In the genomic region with DNA sequence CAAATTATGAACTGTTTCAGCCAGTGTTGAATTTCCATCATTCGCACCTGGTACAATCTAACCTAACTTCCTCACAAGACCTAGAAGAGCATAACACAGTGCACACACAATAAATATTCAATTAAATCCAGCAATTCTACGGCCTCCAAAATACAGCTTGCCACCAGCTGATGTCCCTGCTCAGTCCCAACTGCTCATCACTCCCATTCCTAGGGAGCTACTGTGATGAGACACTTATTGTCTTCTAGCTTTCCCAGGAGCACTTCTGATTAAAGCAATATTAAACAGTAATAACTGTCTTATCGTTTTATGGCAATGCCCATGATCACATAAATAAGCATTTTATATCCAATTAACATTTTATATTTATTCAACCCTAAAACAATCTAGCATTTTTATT, we compare ENCODE assay signal across 15 mouse cellular contexts.
"Had no signal": no experiment of that assay in that cellular context is flagged by ENCODE, and none has a peak within 500 bp of the region (broad histone marks: within the 10 kb centered on the region; RNA-seq: fewer than 3 reads in every experiment).

No protein-coding gene starts in this region.

- H3K4me2 ChIP-seq: neural tube, embryonic 12.5 days; stomach, embryonic 15.5 days had no signal

- DNase-seq: retina, postnatal 1 day; right cerebral cortex, adult 18-20 months; right cerebral cortex, postnatal 14 days; right cerebral cortex, postnatal 25 days; right cerebral cortex, postnatal 4 days; spleen, adult 18-20 months; thymus, adult 18-20 months; thymus, adult 2 months; thymus, postnatal 14 days; thymus, postnatal 25 days; thymus, postnatal 36 days; thymus, postnatal 4 days had no signal

- H3K36me3 ChIP-seq: neural tube, embryonic 12.5 days; stomach, embryonic 15.5 days had no signal

- H3K27ac ChIP-seq: neural tube, embryonic 12.5 days; stomach, embryonic 15.5 days; stomach, postnatal 0 days had no signal

- H3K4me1 ChIP-seq: stomach, embryonic 15.5 days had no signal

- H3K9ac ChIP-seq: neural tube, embryonic 12.5 days; stomach, embryonic 15.5 days had no signal

- H3K4me3 ChIP-seq: neural tube, embryonic 12.5 days; stomach, embryonic 15.5 days had no signal

- H3K27me3 ChIP-seq: neural tube, embryonic 12.5 days; stomach, embryonic 15.5 days had no signal

- H3K9me3 ChIP-seq: neural tube, embryonic 12.5 days; stomach, embryonic 15.5 days had no signal
